Mouse (Mus musculus): ENCODE results near the gene Lgals7.

DNA sequence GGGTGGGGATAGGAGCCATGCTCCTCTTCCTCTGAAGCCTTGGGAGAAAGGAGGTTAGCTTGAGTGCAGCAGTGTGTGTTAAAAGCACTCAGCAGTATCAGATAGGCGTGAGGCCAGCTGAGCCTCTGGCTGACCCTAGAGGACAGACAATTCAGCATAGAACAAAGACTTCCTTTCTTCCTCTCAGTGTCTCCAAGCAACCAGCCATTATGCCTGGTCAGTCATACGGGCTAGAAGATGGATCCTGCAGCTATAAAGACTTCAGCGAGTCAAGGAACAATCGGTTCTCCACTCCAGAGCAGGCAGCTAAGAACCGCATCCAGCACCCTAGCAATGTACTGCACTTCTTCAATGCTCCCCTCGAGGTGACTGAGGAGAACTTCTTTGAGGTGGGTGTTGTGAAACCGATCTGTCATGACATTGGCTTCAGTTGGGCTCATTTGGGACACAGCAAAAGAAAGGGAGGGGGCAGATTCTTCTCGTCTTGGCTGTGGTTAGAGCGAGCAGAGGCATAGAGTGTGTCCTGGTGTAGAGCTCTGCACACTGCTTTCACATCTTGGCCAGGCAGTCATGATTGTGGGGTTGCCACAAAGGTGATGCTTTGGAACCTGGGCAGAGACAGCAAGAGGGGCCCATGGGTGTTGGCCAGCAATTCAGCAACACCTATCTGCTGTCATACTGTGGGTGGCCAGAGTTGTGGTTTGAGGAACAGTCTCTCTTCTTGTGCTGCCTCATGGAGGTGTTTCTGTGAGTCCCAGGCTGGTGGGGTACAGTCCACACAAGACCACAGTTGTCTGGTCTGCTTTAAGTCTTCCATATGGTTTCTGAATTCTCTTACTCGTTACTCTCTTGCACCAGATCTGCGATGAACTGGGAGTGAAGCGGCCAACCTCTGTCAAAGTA, 43.0 kb upstream of the Lgals7 start:
- TF ChIP-seq CTCF (IDR thresholded peaks at IDR 0.05; ENCODE audit: borderline replicate concordance, extremely low read depth, insufficient read depth, insufficient read length): no peak
- no peak for TF ChIP-seq POLR2A (IDR thresholded peaks at IDR 0.05; ENCODE audit: borderline replicate concordance, extremely low read depth, insufficient read depth, insufficient read length, poor library complexity, severe bottlenecking)
